Mouse (Mus musculus): ENCODE results near the gene Slc5a5. TPM values are rescaled to one million over a fixed set of nuclear protein-coding genes. Genes with fewer than 3 reads are reported as not detected.

The Slc5a5 gene
- polyA plus RNA-seq, 1 experiment from 2014 or later = 0.09 TPM

DNA sequence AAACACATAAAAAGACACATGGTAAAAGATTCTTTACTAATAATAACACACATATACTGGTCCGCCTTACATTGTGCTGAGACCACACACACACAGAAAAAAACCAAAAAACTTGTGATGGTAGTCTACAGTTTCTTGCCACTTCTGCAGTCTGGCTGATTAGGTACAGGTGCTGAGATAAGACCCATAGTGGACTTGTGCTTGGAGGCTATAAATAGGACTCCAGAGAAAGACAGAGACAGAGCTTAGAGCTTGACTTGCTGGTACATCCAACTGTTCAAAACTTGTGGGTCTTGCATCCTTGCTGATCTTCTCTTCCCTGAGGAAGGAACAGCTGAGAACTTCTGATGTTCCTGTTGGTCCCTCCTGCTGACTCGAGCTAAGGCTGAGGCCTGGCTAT, 15.0 kb upstream of the Slc5a5 start:
- H3K27me3 ChIP-seq (ENCODE audit: control insufficient read depth, insufficient read depth, low read length) = no peaks in the 10 kb centered on the region
- no peak overlapping the region for H3K4me3 ChIP-seq (ENCODE audit: low read depth, low read length)
- H3K27ac ChIP-seq (replicated peaks; ENCODE audit: low read depth, low read length) = no peak overlapping the region
- H3K9ac ChIP-seq (ENCODE audit: low read length) = no peak overlapping the region
- H3K36me3 ChIP-seq (ENCODE audit: control insufficient read depth, insufficient read depth, low read length) = peaks cover 9% of the 10 kb centered on the region; the same call in 1 of the 2 replicates
- DNase-seq (ENCODE audit: low spot score) (no peak), ATAC-seq (ENCODE audit: insufficient number of reproducible peaks, low FRiP score, low TSS enrichment, low read depth) (no peak)
- no peaks in the 10 kb centered on the region for H3K9me3 ChIP-seq (ENCODE audit: control insufficient read depth, low read length)
- H3K4me2 ChIP-seq (ENCODE audit: low read depth, severe bottlenecking) = no peak overlapping the region
- peaks cover 5% of the 10 kb centered on the region for H3K4me1 ChIP-seq (ENCODE audit: control insufficient read depth, insufficient read depth, low read length)
- WGBS = 93% methylated on average over 2 of the region's 2 CpGs

DNA sequence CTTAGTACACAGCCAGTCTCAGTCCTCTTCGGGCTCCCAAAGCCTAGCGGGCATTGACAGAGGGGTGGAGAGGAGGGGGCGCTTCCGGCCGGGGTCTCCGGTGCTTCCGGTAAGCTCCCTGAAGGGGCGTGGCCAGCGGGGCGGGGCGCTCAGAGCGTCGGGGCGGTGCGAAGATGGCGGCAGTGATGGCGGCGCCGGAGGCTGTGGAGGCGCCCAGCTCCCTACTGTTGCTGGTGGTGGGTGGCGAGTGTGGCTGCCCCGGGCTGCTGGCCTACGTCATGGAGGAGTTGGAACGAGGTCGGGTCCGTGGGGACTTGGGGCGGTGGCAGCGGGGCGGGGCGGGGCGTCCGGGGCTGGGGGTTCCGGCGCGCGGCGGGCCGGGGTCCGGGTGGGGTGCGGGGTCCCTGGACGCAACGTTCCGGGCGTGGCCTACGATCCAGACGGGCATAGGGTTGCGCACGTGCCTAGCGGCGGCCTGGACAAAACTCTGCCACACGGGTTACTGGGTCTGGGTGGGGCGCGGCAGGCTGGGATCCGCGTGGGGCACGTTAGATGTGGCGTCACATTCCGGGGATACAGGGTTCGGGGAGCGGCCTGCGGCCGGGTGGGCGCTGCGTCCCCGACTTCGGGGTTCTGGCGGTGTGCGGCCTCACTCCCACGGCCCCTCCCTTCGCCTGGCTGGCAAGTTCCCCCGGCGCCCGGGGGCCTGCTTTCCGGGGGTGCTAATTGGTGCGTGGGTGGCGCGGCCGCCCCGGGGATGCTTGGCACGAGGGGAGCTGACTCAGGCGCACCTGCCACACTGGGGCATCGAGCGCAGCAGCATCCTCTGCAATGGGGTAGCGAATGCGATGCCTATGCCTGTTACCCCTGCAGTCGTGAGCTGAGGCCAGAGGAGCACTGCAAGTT, 13.5 kb upstream of the Slc5a5 start, which contains the start of gene Map1s:
Gene Map1s (plus strand): TSS at position 102 of the 906 bp plus-strand sequence.
- Histone ChIP-seq H3K27ac (replicated peaks; ENCODE audit: low read depth, low read length) (peak within 1 kb of the TSS; percentile 91), H3K4me3 (ENCODE audit: low read depth, low read length) (peak within 1 kb of the TSS; percentile 95), H3K9me3 (ENCODE audit: control insufficient read depth, low read length) (no peaks in the 10 kb centered on the region), H3K9ac (ENCODE audit: low read length) (peak within 1 kb of the TSS; percentile 89), H3K4me2 (ENCODE audit: low read depth, severe bottlenecking) (peak within 1 kb of the TSS; percentile 94), H3K36me3 (ENCODE audit: control insufficient read depth, insufficient read depth, low read length) (no peaks in the 10 kb centered on the region), H3K27me3 (ENCODE audit: control insufficient read depth, insufficient read depth, low read length) (no peaks in the 10 kb centered on the region), H3K4me1 (ENCODE audit: control insufficient read depth, insufficient read depth, low read length) (peaks cover 5% of the 10 kb centered on the region)
- DNase-seq (ENCODE audit: low spot score) = peak; percentile 93
- WGBS = under 1% methylated on average over 80 of the region's 86 CpGs
- peak; percentile 90 for ATAC-seq (ENCODE audit: insufficient number of reproducible peaks, low FRiP score, low TSS enrichment, low read depth)

DNA sequence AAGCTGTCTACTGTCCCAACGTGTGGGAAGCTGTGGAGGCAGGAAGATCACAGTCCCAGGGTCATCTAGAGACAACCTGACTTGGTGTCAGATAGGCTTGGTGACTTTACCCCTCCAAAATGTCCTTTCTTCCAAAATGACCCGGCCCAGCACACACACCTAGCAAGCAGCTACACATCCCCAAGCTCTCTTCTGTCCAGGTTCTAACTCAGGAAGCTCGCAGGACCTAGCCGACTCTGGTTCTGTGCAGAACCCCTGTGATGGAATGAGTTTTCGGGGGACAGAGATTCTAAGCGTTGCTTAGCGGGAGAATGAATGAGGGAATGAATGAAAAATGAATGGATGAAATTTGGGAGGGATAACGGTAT, 12.9 kb upstream of the Slc5a5 start:
- Histone ChIP-seq H3K4me1 (ENCODE audit: control insufficient read depth, insufficient read depth, low read length) (peaks cover 5% of the 10 kb centered on the region), H3K4me2 (ENCODE audit: low read depth, severe bottlenecking) (peak overlapping the region; percentile 94), H3K36me3 (ENCODE audit: control insufficient read depth, insufficient read depth, low read length) (no peaks in the 10 kb centered on the region), H3K27ac (replicated peaks; ENCODE audit: low read depth, low read length) (no peak overlapping the region), H3K9ac (ENCODE audit: low read length) (peak overlapping the region; percentile 89), H3K9me3 (ENCODE audit: control insufficient read depth, low read length) (no peaks in the 10 kb centered on the region), H3K27me3 (ENCODE audit: control insufficient read depth, insufficient read depth, low read length) (no peaks in the 10 kb centered on the region), H3K4me3 (ENCODE audit: low read depth, low read length) (peak overlapping the region; percentile 95)
- DNase-seq (ENCODE audit: low spot score) (no peak), ATAC-seq (ENCODE audit: insufficient number of reproducible peaks, low FRiP score, low TSS enrichment, low read depth) (0 out of 2 replicates have a peak, but pooled peaks have one; percentile 4)
- 19% methylated on average over 8 of the region's 8 CpGs for WGBS

DNA sequence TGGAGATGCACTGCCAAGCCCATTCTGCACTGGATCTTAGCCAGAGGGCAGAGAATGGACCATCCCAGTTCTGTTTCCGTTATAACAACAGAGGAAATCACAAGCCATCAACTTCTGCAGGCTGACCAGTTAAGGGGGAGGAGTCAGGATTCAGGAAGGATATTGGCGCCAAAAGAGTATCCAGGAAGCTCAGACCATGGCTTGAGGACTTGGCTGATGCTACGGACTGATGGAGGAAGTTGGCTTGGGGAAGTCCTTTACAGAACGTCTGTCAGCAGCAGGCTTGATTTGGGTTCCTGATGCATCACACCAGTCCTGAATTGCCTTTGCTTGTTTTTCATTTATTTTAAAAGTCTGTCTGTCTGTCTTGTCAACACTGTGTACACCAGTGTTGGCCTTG, 12.0 kb upstream of the Slc5a5 start:
- Histone ChIP-seq H3K27me3 (ENCODE audit: control insufficient read depth, insufficient read depth, low read length) (no peaks in the 10 kb centered on the region), H3K36me3 (ENCODE audit: control insufficient read depth, insufficient read depth, low read length) (no peaks in the 10 kb centered on the region), H3K4me3 (ENCODE audit: low read depth, low read length) (no peak overlapping the region), H3K4me1 (ENCODE audit: control insufficient read depth, insufficient read depth, low read length) (peaks cover 5% of the 10 kb centered on the region), H3K27ac (replicated peaks; ENCODE audit: low read depth, low read length) (no peak overlapping the region), H3K9me3 (ENCODE audit: control insufficient read depth, low read length) (no peaks in the 10 kb centered on the region), H3K4me2 (ENCODE audit: low read depth, severe bottlenecking) (no peak overlapping the region), H3K9ac (ENCODE audit: low read length) (no peak overlapping the region; the same call in 1 of the 2 replicates)
- DNase-seq (ENCODE audit: low spot score) (no peak), ATAC-seq (ENCODE audit: insufficient number of reproducible peaks, low FRiP score, low TSS enrichment, low read depth) (no peak)
- 69% methylated on average over 4 of the region's 4 CpGs for WGBS

DNA sequence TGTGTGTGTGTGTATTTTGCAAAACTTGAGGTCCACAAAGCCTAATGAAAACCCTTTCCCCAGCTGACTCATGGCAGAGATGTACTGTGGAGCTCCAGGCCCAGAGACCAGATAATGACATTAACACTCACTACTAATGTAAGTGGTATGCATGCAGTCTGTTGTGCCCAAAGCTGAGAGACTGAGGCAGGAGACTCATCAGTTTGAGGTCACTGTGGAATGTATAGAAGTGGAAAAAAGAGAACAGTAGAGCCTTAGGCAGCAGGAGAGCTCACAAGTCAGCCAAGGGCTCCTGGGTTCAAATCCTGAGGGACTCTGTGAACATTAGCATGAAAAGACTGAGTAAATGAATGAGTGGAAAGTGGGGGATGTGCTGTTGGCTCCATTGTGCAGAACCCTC, 11.0 kb upstream of the Slc5a5 start:
- DNase-seq (ENCODE audit: low spot score) = no peak
- H3K27ac ChIP-seq (replicated peaks; ENCODE audit: low read depth, low read length) = no peak overlapping the region
- no peak overlapping the region for H3K4me3 ChIP-seq (ENCODE audit: low read depth, low read length)
- H3K9ac ChIP-seq (ENCODE audit: low read length) = no peak overlapping the region
- no peaks in the 10 kb centered on the region for H3K9me3 ChIP-seq (ENCODE audit: control insufficient read depth, low read length)
- no peaks in the 10 kb centered on the region for H3K36me3 ChIP-seq (ENCODE audit: control insufficient read depth, insufficient read depth, low read length)
- H3K4me2 ChIP-seq (ENCODE audit: low read depth, severe bottlenecking) = no peak overlapping the region
- no peak for ATAC-seq (ENCODE audit: insufficient number of reproducible peaks, low FRiP score, low TSS enrichment, low read depth)
- H3K27me3 ChIP-seq (ENCODE audit: control insufficient read depth, insufficient read depth, low read length) = no peaks in the 10 kb centered on the region
- peaks cover 5% of the 10 kb centered on the region for H3K4me1 ChIP-seq (ENCODE audit: control insufficient read depth, insufficient read depth, low read length)

DNA sequence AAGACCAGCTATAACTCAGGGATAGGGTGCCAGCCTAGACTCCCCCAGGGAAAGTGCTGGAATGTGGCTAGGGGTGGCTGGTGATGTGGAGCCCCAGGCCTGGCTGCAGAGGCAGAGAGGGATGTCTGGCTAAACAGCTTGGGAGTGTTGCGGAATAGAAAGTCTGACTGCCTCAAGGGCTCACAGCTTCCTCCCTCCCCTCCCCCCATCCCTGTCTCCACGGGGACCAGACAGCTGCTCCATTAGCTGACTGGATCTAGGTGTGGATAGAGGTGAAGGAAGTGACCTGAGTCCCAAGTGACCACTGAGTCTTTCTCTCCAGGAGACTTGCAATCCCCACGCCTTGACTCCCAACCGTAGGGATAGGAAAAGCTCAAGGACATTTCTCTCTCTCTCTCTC, 10.6 kb upstream of the Slc5a5 start:
- no peak overlapping the region for H3K27ac ChIP-seq (replicated peaks; ENCODE audit: low read depth, low read length)
- ATAC-seq (ENCODE audit: insufficient number of reproducible peaks, low FRiP score, low TSS enrichment, low read depth) (no peak), DNase-seq (ENCODE audit: low spot score) (no peak)
- H3K4me3 ChIP-seq (ENCODE audit: low read depth, low read length) = no peak overlapping the region
- no peaks in the 10 kb centered on the region for H3K9me3 ChIP-seq (ENCODE audit: control insufficient read depth, low read length)
- H3K4me2 ChIP-seq (ENCODE audit: low read depth, severe bottlenecking) = no peak overlapping the region
- WGBS = 46% methylated on average over 4 of the region's 4 CpGs
- H3K36me3 ChIP-seq (ENCODE audit: control insufficient read depth, insufficient read depth, low read length) = no peaks in the 10 kb centered on the region
- H3K27me3 ChIP-seq (ENCODE audit: control insufficient read depth, insufficient read depth, low read length) = no peaks in the 10 kb centered on the region
- no peak overlapping the region; the same call in 1 of the 2 replicates for H3K9ac ChIP-seq (ENCODE audit: low read length)
- H3K4me1 ChIP-seq (ENCODE audit: control insufficient read depth, insufficient read depth, low read length) = peaks cover 5% of the 10 kb centered on the region

DNA sequence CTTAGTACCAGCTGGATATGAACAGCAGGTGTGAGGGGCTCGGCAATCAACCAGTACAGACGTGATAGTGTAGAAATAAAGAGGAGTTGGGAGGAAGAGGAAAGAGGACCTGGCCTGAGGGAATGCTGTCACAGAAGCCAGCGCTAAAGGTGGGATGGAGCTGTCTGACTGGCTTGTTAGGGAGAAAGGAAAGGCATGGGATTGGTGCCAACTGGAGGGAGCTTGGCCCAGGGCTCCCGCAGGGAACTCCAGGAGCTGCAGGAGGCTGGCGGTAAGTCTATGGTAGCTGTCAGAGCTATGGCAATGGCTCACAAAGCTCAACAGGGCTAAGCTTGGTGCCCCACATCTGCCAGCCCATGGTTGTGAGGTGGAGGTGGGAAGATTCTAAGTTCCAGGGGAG, 9.7 kb upstream of the Slc5a5 start:
- Histone ChIP-seq H3K27ac (replicated peaks; ENCODE audit: low read depth, low read length) (no peak overlapping the region), H3K4me2 (ENCODE audit: low read depth, severe bottlenecking) (no peak overlapping the region), H3K27me3 (ENCODE audit: control insufficient read depth, insufficient read depth, low read length) (no peaks in the 10 kb centered on the region), H3K9me3 (ENCODE audit: control insufficient read depth, low read length) (no peaks in the 10 kb centered on the region), H3K4me1 (ENCODE audit: control insufficient read depth, insufficient read depth, low read length) (peaks cover 5% of the 10 kb centered on the region), H3K4me3 (ENCODE audit: low read depth, low read length) (no peak overlapping the region), H3K9ac (ENCODE audit: low read length) (0 out of 2 replicates have a peak overlapping the region, but pooled peaks have one; percentile 27), H3K36me3 (ENCODE audit: control insufficient read depth, insufficient read depth, low read length) (no peaks in the 10 kb centered on the region)
- no peak for DNase-seq (ENCODE audit: low spot score)
- ATAC-seq (ENCODE audit: insufficient number of reproducible peaks, low FRiP score, low TSS enrichment, low read depth) = no peak
- WGBS = 36% methylated on average over 5 of the region's 5 CpGs

DNA sequence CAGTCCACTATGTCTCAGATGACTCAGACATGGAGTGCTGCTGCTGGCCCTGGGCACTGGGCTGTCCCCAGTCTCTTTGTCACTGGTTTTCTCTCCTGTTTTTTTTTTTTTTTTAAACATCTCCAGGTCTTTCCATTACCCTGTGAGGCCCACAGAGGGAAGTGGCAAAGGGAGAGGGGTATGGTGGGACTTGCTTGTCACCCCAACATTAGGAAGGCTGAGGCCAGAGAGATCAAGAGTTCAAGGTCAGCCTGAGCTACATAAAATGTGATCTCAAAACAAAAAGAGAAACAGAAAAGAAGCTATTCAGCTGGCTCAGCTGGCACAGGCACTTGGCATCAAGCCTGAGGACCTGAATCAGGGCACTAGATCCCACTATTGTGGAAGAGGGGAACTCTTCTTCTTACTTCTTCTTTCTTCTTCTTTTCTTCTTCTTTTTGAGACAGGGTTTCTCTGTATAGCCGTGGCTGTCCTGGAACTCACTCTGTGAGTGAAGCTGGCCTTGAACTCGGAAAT, 8.4 kb upstream of the Slc5a5 start:
- Histone ChIP-seq H3K36me3 (ENCODE audit: control insufficient read depth, insufficient read depth, low read length) (0 out of 2 replicates have a peak, but pooled peaks cover under 1% of the 10 kb centered on the region), H3K27me3 (ENCODE audit: control insufficient read depth, insufficient read depth, low read length) (no peaks in the 10 kb centered on the region), H3K4me3 (ENCODE audit: low read depth, low read length) (no peak overlapping the region), H3K4me1 (ENCODE audit: control insufficient read depth, insufficient read depth, low read length) (0 out of 2 replicates have a peak, but pooled peaks cover 3% of the 10 kb centered on the region), H3K27ac (replicated peaks; ENCODE audit: low read depth, low read length) (no peak overlapping the region), H3K4me2 (ENCODE audit: low read depth, severe bottlenecking) (no peak overlapping the region), H3K9me3 (ENCODE audit: control insufficient read depth, low read length) (no peaks in the 10 kb centered on the region), H3K9ac (ENCODE audit: low read length) (no peak overlapping the region)
- WGBS = 79% methylated on average over 2 of the region's 2 CpGs
- no peak for DNase-seq (ENCODE audit: low spot score)
- ATAC-seq (ENCODE audit: insufficient number of reproducible peaks, low FRiP score, low TSS enrichment, low read depth) = no peak

All from limb, embryonic 11.5 days (tissue).